Mouse (Mus musculus) CH12.LX (cell line): ENCODE measurements around the gene Cenpa.

ENCODE experiments used
- CTCF ChIP-seq, 2 experiments: IDR thresholded peaks in 1 of 2; conservative IDR thresholded peaks in 1 of 2; 2 replicates each; pipeline ENCODE4 v1.5.1; 2011 to 2012; ENCODE audit warnings: low read depth in 2 of 2, low read length in 2 of 2, improper control_type of control experiment in 1 of 2, inconsistent platforms in 1 of 2, mild to moderate bottlenecking in 1 of 2, moderate library complexity in 1 of 2
- ETS1 ChIP-seq: conservative IDR thresholded peaks from 2 replicates; pipeline ENCODE4 v1.6.1; 2012; ENCODE audit warnings: low read depth, mild to moderate bottlenecking, inconsistent platforms, low read length, improper control_type of control experiment, moderate library complexity
- POLR2A ChIP-seq: IDR thresholded peaks from 2 replicates; pipeline ENCODE4 v1.6.1; 2011; ENCODE audit warnings: low read depth, mild to moderate bottlenecking, improper control_type of control experiment, low read length
- UBTF ChIP-seq: IDR thresholded peaks from 2 replicates; pipeline ENCODE4 v1.6.1; 2012; ENCODE audit warnings: low read depth, mild to moderate bottlenecking, inconsistent platforms, low read length, improper control_type of control experiment, moderate library complexity
- ZKSCAN1 ChIP-seq: IDR thresholded peaks from 2 replicates; pipeline ENCODE4 v1.6.1; 2012; ENCODE audit warnings: low read depth, inconsistent platforms, low read length, improper control_type of control experiment, borderline replicate concordance

- no peak for TF ChIP-seq UBTF
- no peak for TF ChIP-seq POLR2A
- TF ChIP-seq ZKSCAN1 = no peak
- no peak for TF ChIP-seq ETS1
- peak; percentile 14 to 60; a peak in 2 of 4 replicates for TF ChIP-seq CTCF (conservative IDR thresholded peaks at IDR 0.05 in 1 of 2, IDR thresholded peaks at IDR 0.05 in 1 of 2; ENCODE audit: low read depth in 2 of 2, low read length in 2 of 2)
Measured at GRCm38 (mm10) chr5:30683993-30684392, 17.4 kb downstream of the Cenpa start.
